Mouse (Mus musculus) CH12.LX (cell line): ENCODE measurements around the gene Frmd4a.

Source experiments
- CTCF ChIP-seq, 2 experiments: IDR thresholded peaks in 1 of 2; conservative IDR thresholded peaks in 1 of 2; 2 replicates each; pipeline ENCODE4 v1.5.1; 2011 to 2012; ENCODE audit warnings: low read depth in 2 of 2, low read length in 2 of 2, improper control_type of control experiment in 1 of 2, inconsistent platforms in 1 of 2, mild to moderate bottlenecking in 1 of 2, moderate library complexity in 1 of 2
- E2F4 ChIP-seq: IDR thresholded peaks from 2 replicates; pipeline ENCODE4 v1.6.1; 2011; ENCODE audit warnings: low read depth, low read length, improper control_type of control experiment; ENCODE audit not compliant: insufficient replicate concordance
- ELF1 ChIP-seq: IDR thresholded peaks from 2 replicates; pipeline ENCODE4 v1.6.1; 2014; ENCODE audit warnings: low read depth, mild to moderate bottlenecking, inconsistent platforms, low read length, improper control_type of control experiment
- EP300 ChIP-seq: IDR thresholded peaks from 2 replicates; pipeline ENCODE4 v1.6.1; 2011; ENCODE audit warnings: low read length, improper control_type of control experiment
- MXI1 ChIP-seq: IDR thresholded peaks from 2 replicates; pipeline ENCODE4 v1.6.1; 2011; ENCODE audit warnings: mild to moderate bottlenecking, low read depth, low read length, improper control_type of control experiment
- POLR2A ChIP-seq: IDR thresholded peaks from 2 replicates; pipeline ENCODE4 v1.6.1; 2011; ENCODE audit warnings: low read depth, mild to moderate bottlenecking, improper control_type of control experiment, low read length

- no peak for TF ChIP-seq E2F4
- no peak for TF ChIP-seq CTCF (conservative IDR thresholded peaks at IDR 0.05 in 1 of 2, IDR thresholded peaks at IDR 0.05 in 1 of 2; ENCODE audit: low read depth in 2 of 2, low read length in 2 of 2)
- TF ChIP-seq POLR2A, result no peak
- TF ChIP-seq EP300, result no peak
- TF ChIP-seq ELF1, result no peak
- no peak for TF ChIP-seq MXI1
Measured at GRCm38 (mm10) chr2:4552486-4552885, 535.0 kb downstream of the Frmd4a start.
